Mouse (Mus musculus): ENCODE results near the gene Gm3029.
"Not testable (repeated sequence)": the region's sequence is repeated elsewhere in the genome, so short reads cannot be mapped to it uniquely, and the experiment has no call there.

The Gm3029 gene

GRCm38 (mm10) chr14:3931456-3931855, at the start of gene Gm3029:
Gene Gm3029 (plus strand): TSS chr14:3931756.
- DNase-seq (ENCODE audit: low read depth, low spot score), result not testable (repeated sequence)

- not testable (repeated sequence) for DNase-seq (ENCODE audit: low read depth, low spot score)
Observed at GRCm38 (mm10) chr14:3883872-3884271, 47.7 kb upstream of the Gm3029 start, which contains the start of gene Gm2916. Gene Gm2916 (plus strand): TSS chr14:3884172.

- not testable (repeated sequence) for DNase-seq (ENCODE audit: low read depth, low spot score)
Observed at GRCm38 (mm10) chr14:3963247-3963646, 31.7 kb downstream of the Gm3029 start, which contains the start of gene Gm3095. Gene Gm3095 (plus strand): TSS chr14:3963547.
